Mouse (Mus musculus) liver, postnatal 0 days (tissue): ENCODE measurements at regions not wholly inside any gene's neighbourhood (a gene's known extent, or its start where the extent isn't known, plus 50 kb on each side); places are given as distances from the start of the nearest gene placed in this dataset.

Experiments used
- CTCF ChIP-seq: sonication (generic); IDR thresholded peaks from 2 replicates; pipeline ENCODE4 v1.5.1; 2016; ENCODE audit warnings: antibody characterized with exemption, low read depth
- EP300 ChIP-seq: IDR thresholded peaks from 2 replicates; pipeline ENCODE4 v1.6.1; 2016; ENCODE audit warnings: antibody characterized with exemption, low read depth, mild to moderate bottlenecking

DNA sequence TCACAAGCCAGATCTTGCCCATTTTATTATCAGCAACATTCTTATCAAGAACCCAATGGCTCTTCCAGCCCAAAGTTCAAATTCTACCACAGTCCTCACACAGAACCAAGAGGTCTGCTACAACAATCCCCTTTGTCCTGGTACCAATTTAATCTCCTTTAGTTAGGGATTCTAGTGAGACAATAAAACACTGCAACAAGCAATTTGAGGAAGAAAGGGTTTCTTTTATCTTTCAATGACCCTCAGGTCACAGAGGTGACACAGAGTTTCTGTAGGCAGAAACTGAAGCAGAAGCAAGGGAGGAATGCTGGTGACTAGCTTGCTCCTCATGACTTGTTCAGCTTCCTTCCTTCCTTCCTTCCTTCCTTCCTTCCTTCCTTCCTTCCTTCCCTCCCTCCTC, 113.9 kb upstream of the Plcb4 start:
- TF ChIP-seq CTCF (no peak), EP300 (no peak)
